Mouse (Mus musculus) liver, adult 2 months (tissue): Measurements from ENCODE around the gene Radil. TPM values are rescaled to one million over a fixed set of nuclear protein-coding genes. Genes with fewer than 3 reads are reported as not detected.

ENCODE experiments used
- DNase-seq: peaks from one replicate; pipeline ENCODE4 v3.0.0-alpha.2; 2011; ENCODE audit warnings: low read depth, low spot score; ENCODE audit errors: extremely low read depth
- H3K27ac ChIP-seq: fragments of 200-500 bp; replicated peaks from 2 replicates; pipeline ENCODE4 v1.5.1; 2012; ENCODE audit warnings: low read depth, mild to moderate bottlenecking, control low read depth, inconsistent platforms, low read length; ENCODE audit not compliant: insufficient read depth
- H3K27me3 ChIP-seq: fragments of 200-500 bp; 2 replicates; pipeline ENCODE4 v1.6.1; 2012; ENCODE audit warnings: mild to moderate bottlenecking, moderate library complexity, low read length, inconsistent platforms; ENCODE audit not compliant: control insufficient read depth, insufficient read depth
- H3K36me3 ChIP-seq: fragments of 200-500 bp; 2 replicates; pipeline ENCODE4 v1.6.1; 2012; ENCODE audit warnings: low read length, inconsistent platforms; ENCODE audit not compliant: control insufficient read depth, insufficient read depth
- H3K4me1 ChIP-seq: fragments of 200-500 bp; 2 replicates; pipeline ENCODE4 v1.6.1; 2011; ENCODE audit warnings: low read length; ENCODE audit not compliant: control insufficient read depth, insufficient read depth
- H3K4me3 ChIP-seq: fragments of 200-500 bp; 2 replicates; pipeline ENCODE4 v1.5.1; 2011; ENCODE audit warnings: low read depth, mild to moderate bottlenecking, control low read depth, low read length, moderate library complexity; ENCODE audit not compliant: insufficient read depth
- H3K79me2 ChIP-seq: fragments of 200-500 bp; 2 replicates; pipeline ENCODE4 v1.6.1; 2012; ENCODE audit warnings: inconsistent platforms, mild to moderate bottlenecking, low read length, moderate library complexity; ENCODE audit not compliant: control insufficient read depth, insufficient read depth
- H3K9ac ChIP-seq: fragments of 200-500 bp; 2 replicates; pipeline ENCODE4 v1.6.1; 2012; ENCODE audit warnings: low read depth, mild to moderate bottlenecking, control low read depth, inconsistent platforms, low read length
- CTCF ChIP-seq: fragments of 200-500 bp; IDR thresholded peaks from 2 replicates; pipeline ENCODE4 v1.5.1; 2011; ENCODE audit warnings: low read depth, low read length, control low read depth
- POLR2A ChIP-seq: fragments of 200-500 bp; IDR thresholded peaks from 2 replicates; pipeline ENCODE4 v1.6.1; 2011; ENCODE audit warnings: low read length, control low read depth; ENCODE audit not compliant: insufficient read depth; ENCODE audit errors: extremely low read depth
- WGBS: fragments of 180-500 bp; shearing (Covaris S2); methylation state at CpG from one replicate; pipeline ENCODE4 v1.1.7; 2018; 5-methylcytosine and 5-hydroxymethylcytosine counted together
- polyA plus RNA-seq: library from polyadenylated mRNA; depleted of rRNA; stranded (reverse); fragments of >200 nt; gene quantifications from 2 replicates; pipeline ENCODE4 v1.2.3, GENCODE M21; 2012
- total RNA-seq: library from RNA; depleted of rRNA; stranded (reverse); fragments of >200 nt; gene quantifications from 2 replicates; pipeline ENCODE4 v1.2.3, GENCODE M21; 2014

Radil gene
- total and polyA plus RNA-seq, 2 experiments, result not detected

DNA sequence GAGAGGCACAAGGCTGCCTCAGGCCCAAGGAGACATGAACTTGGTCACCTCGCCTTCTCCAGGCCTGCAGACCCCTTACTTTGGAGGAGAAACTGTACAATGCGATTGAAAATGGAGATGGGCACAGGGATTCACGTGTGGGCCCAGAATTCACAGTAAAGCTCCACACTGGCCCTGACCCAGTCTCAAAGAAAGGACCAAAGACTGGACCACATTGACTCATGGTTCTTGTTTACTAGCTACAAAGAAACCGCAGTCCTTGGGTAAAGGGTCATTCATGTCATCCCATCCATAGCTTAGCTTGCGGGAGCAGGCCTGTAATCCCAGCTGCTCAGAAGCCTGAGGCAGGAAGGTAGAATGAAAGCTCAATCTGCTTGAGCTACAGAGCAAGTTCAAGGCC, 67.3 kb downstream of the Radil start:
- Histone ChIP-seq H3K27ac (no peak overlapping the region), H3K4me3 (no peak overlapping the region), H3K9ac (no peak overlapping the region), H3K36me3 (no peaks in the 10 kb centered on the region), H3K4me1 (no peaks in the 10 kb centered on the region), H3K79me2 (no peaks in the 10 kb centered on the region), H3K27me3 (no peaks in the 10 kb centered on the region)
- DNase-seq, result no peak
- TF ChIP-seq POLR2A, result no peak
- no peak for TF ChIP-seq CTCF
- WGBS, result 90% methylated on average over 5 of the region's 5 CpGs

DNA sequence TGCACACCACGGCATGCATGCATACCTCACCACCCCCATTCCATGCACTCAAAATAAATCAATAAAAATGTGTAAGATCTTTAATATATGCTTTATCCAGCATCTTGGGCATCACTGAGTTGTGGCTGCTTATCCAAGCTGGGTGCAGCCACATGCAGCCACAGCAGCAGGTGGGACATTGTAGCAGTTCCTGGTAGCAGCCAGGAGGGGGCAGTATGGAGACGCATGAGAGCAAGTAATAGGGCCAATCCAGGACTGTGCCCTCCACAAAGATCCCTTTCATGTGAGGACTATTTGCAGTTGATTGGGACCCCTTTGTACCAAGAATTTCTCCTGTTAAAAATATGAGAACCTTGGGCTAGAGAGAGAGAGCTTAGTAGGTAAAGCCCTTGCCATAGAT, 68.4 kb downstream of the Radil start:
- WGBS, result 61% methylated on average over 2 of the region's 2 CpGs
- TF ChIP-seq POLR2A, result no peak
- TF ChIP-seq CTCF, result peak; percentile 80
- H3K4me3 ChIP-seq, result no peak overlapping the region
- peaks cover 4% of the 10 kb centered on the region for H3K4me1 ChIP-seq
- H3K27me3 ChIP-seq, result no peaks in the 10 kb centered on the region
- H3K79me2 ChIP-seq, result no peaks in the 10 kb centered on the region
- H3K9ac ChIP-seq, result no peak overlapping the region
- DNase-seq, result peak; percentile 19
- H3K36me3 ChIP-seq, result no peaks in the 10 kb centered on the region
- H3K27ac ChIP-seq, result no peak overlapping the region

DNA sequence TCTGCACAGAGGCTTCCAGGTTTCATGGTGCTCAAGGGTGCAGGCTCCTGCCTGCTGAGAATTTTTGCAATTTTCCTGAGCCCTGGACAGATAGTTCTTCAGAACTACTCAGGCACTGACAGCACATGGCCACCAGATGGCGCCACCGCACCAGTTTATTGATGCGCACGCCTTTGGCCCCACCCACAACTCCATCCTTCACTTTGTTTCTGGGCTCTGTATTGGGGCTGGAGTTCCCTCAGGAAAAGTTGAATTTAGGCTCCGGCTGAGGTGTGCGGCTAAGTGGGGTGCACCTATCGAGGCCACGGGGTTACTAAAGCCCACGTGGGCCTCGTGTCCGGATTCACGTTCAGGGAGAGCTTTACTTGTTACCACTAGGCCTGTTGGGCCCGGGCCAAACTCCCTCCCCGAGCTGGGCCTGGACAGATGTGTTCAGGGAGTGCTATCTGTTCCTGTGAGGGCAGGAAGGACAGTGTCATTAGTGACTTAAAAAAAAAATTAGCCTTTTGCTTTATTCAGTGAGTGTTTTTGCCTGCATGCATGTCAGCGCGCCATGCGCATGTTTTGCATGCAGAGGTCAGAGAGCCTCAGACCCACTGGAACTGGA, 72.0 kb downstream of the Radil start:
- no peak overlapping the region for H3K9ac ChIP-seq

DNA sequence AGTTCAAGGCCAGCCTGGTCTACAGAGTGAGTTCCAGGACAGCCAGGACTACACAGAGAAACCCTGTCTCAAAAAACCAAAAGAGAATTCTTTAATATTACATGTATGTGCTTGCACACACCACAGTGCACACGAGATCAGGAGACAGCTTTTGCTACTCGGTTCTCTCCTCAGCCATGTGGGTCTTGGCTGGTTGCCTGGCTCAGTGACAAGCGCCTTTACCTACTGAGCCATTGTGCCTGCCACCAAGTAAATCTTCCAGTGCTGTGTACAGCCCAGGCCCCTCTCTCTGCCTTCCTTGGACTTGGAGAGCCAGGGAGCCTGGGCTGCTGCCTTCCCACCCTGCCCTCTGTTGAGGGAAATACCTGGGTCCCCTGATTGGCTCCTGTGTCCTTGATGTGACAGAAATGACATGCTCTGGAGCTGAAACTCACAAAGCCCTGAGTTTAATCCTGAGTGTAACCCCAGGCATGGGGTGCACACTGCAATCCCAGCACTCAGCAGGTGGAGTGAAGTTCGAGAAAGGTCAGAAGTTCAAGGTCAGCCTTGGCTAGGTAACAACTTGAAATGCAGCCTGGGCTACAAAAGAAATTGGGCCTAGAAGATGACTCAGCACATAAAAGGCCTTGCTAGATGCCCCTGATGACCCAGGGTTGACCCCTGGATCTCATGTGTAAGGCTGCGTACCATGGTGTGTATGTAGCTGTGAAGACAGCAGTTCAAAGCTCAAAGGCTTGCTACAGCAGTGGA, 72.9 kb downstream of the Radil start:
- H3K9ac ChIP-seq, result no peak overlapping the region
- no peaks in the 10 kb centered on the region for H3K27me3 ChIP-seq
- WGBS, result 66% methylated on average over 5 of the region's 5 CpGs
- TF ChIP-seq POLR2A (no peak), CTCF (no peak)
- no peaks in the 10 kb centered on the region for H3K36me3 ChIP-seq
- DNase-seq, result peak; percentile 61
- no peak overlapping the region for H3K4me3 ChIP-seq
- no peak overlapping the region for H3K27ac ChIP-seq
- no peaks in the 10 kb centered on the region for H3K79me2 ChIP-seq
- H3K4me1 ChIP-seq, result peaks cover 4% of the 10 kb centered on the region

More for the DNA sequence above, 72.0 kb downstream of the Radil start:
- peak; percentile 34 for DNase-seq
- WGBS, result 37% methylated on average over 17 of the region's 17 CpGs
- Histone ChIP-seq H3K4me3 (no peak overlapping the region), H3K4me1 (peaks cover 4% of the 10 kb centered on the region), H3K27me3 (no peaks in the 10 kb centered on the region), H3K79me2 (no peaks in the 10 kb centered on the region), H3K27ac (no peak overlapping the region), H3K36me3 (no peaks in the 10 kb centered on the region)
- TF ChIP-seq POLR2A, result no peak
- TF ChIP-seq CTCF, result peak; percentile 92

DNA sequence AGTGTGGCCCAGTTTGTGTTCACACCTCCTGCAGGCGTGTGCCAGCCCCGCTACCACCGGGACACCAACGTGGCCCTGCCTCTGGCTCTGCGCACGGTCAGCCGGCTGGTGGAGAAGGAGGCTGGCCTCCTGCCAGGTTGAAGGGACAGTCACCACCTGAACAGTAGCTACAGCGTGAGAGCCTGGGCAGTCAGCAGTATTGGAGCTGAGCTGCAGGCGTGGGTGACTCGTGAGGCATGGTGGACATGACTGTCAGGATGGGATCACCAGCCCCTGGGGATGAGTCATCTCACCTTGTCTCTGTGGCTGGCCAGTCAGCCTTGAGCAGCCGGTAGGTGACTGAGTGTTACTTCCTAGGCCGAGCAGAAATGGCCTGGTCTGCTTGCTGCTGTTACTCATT, 73.6 kb downstream of the Radil start:
- Histone ChIP-seq H3K4me3 (no peak overlapping the region), H3K27ac (no peak overlapping the region), H3K4me1 (peaks cover 4% of the 10 kb centered on the region), H3K27me3 (no peaks in the 10 kb centered on the region), H3K79me2 (no peaks in the 10 kb centered on the region), H3K36me3 (no peaks in the 10 kb centered on the region), H3K9ac (no peak overlapping the region)
- no peak for DNase-seq
- no peak for TF ChIP-seq CTCF
- no peak for TF ChIP-seq POLR2A
- 80% methylated on average over 12 of the region's 12 CpGs for WGBS

DNA sequence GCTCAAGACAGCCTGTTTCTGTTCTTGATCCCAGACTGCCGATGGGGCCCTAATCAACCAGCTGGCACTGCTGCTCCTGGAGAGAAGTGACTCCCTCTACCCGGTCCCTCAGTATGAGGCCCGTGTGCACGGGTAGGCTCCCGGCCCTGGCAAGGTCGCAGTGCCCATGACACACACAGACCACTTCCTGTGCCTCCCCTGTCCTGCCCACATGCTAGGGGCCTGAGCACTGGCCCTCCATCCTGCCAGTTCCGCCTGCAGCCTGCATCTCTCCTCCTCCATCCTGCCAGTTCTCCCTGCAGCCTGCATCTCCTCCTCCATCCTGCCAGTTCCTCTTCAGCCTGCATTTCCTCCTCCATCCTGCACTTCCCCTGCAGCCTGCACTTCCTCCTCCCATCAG, 75.2 kb downstream of the Radil start:
- Histone ChIP-seq H3K4me1 (peaks cover 4% of the 10 kb centered on the region), H3K79me2 (no peaks in the 10 kb centered on the region), H3K4me3 (no peak overlapping the region), H3K36me3 (peaks cover 4% of the 10 kb centered on the region; the same call in 1 of the 2 replicates), H3K27ac (no peak overlapping the region), H3K27me3 (no peaks in the 10 kb centered on the region), H3K9ac (no peak overlapping the region)
- no peak for DNase-seq
- TF ChIP-seq CTCF, result no peak
- TF ChIP-seq POLR2A, result no peak
- 80% methylated on average over 7 of the region's 7 CpGs for WGBS
